Mouse (Mus musculus) kidney, postnatal 25 days (tissue): ENCODE data around the gene Chm.
A peak's percentile ranks its signal among the peaks of the same experiment; 100 is the strongest.
"Not testable (repeated sequence)": the region's sequence is repeated elsewhere in the genome, so short reads cannot be mapped to it uniquely, and the experiment has no call there.

ENCODE experiments used
- DNase-seq, 2 experiments: peaks; one replicate each; pipeline ENCODE4 v3.0.0; 2021; ENCODE audit warnings: mixed read lengths in 2 of 2

Gene Chm

GRCm38 (mm10) chrX:113185230-113185985 lies at the start of gene Chm:
Chm (minus strand) TSS chrX:113185517.
- peak; percentile 51 to 60 for DNase-seq

GRCm38 (mm10) chrX:113193901-113194300 lies 8.6 kb upstream of the Chm start:
- DNase-seq: no peak

GRCm38 (mm10) chrX:113184569-113185229 lies 618 bp downstream of the Chm start:
- DNase-seq: no peak

- DNase-seq: not testable (repeated sequence)
Measured at GRCm38 (mm10) chrX:113180856-113181255, 4.5 kb downstream of the Chm start.

GRCm38 (mm10) chrX:113172766-113173165 lies 12.6 kb downstream of the Chm start:
- DNase-seq: no peak

GRCm38 (mm10) chrX:113172271-113172670 lies 13.0 kb downstream of the Chm start:
- DNase-seq: no peak

GRCm38 (mm10) chrX:113160268-113160860 lies 25.0 kb downstream of the Chm start:
- no peak for DNase-seq

GRCm38 (mm10) chrX:113084171-113084570 lies 101.1 kb downstream of the Chm start:
- no peak for DNase-seq

GRCm38 (mm10) chrX:113076053-113076452 lies 109.3 kb downstream of the Chm start:
- no peak for DNase-seq

- DNase-seq: no peak
Measured at GRCm38 (mm10) chrX:113074823-113075222, 110.5 kb downstream of the Chm start.

- DNase-seq: no peak
Measured at GRCm38 (mm10) chrX:113003621-113004020, 181.7 kb downstream of the Chm start.

- DNase-seq: no peak
Measured at GRCm38 (mm10) chrX:113002192-113002591, 183.1 kb downstream of the Chm start.
